Mouse (Mus musculus) lung, postnatal 0 days (tissue): ENCODE results near the gene Cdipt.

Experiments
- CTCF ChIP-seq: IDR thresholded peaks from 2 replicates; pipeline ENCODE4 v1.5.1; 2016; ENCODE audit warnings: antibody characterized with exemption, mild to moderate bottlenecking
- EP300 ChIP-seq: IDR thresholded peaks from 2 replicates; pipeline ENCODE4 v1.6.1; 2016; ENCODE audit warnings: antibody characterized with exemption, mild to moderate bottlenecking, control low read depth

DNA sequence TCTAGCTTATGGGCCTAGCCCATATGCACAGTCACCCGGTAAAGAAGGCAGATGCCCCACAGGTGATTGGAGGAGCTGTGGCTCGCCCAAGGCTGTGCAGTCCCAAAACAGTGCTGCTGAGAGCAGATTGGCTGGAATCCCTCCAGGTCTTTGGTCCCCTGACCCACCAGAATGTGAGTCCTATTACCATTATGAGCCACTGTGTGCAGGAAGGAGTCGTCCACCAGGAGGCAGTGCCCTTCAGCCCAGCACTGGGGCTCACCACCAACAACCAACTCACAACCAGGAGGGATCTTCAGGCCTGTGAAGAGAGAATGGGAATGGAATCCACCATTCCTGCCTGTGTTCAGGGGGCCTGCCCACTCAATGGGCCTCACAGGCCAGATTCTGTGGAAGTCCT, 29.2 kb upstream of the Cdipt start:
- TF ChIP-seq EP300 (no peak), CTCF (peak; percentile 84)
